Mouse (Mus musculus) MEL (cell line): Measurements from ENCODE around the gene Cdc14b.

Source experiments
- BHLHE40 ChIP-seq: IDR thresholded peaks from 2 replicates; pipeline ENCODE4 v1.6.1; 2012; ENCODE audit warnings: low read depth, mild to moderate bottlenecking, inconsistent platforms, low read length, improper control_type of control experiment, borderline replicate concordance
- CTCF ChIP-seq, 3 experiments: IDR thresholded peaks in 2 of 3; conservative IDR thresholded peaks in 1 of 3; 2 replicates each; pipeline ENCODE4 v1.5.1; 2011 to 2012; ENCODE audit warnings: low read length in 3 of 3, low read depth in 2 of 3, mild to moderate bottlenecking in 2 of 3, improper control_type of control experiment in 1 of 3, inconsistent platforms in 1 of 3, mixed read lengths in 1 of 3, moderate library complexity in 1 of 3; ENCODE audit not compliant: control insufficient read depth in 1 of 3, insufficient read depth in 1 of 3, poor library complexity in 1 of 3, severe bottlenecking in 1 of 3
- EP300 ChIP-seq, 2 experiments: IDR thresholded peaks; 2 replicates each; pipeline ENCODE4 v1.6.1; 2011; ENCODE audit warnings: improper control_type of control experiment in 2 of 2, low read length in 2 of 2, low read depth in 1 of 2, mild to moderate bottlenecking in 1 of 2
- KAT2A ChIP-seq: conservative IDR thresholded peaks from 2 replicates; pipeline ENCODE4 v1.6.1; 2012; ENCODE audit warnings: low read depth, low read length, improper control_type of control experiment, inconsistent platforms
- MAX ChIP-seq: IDR thresholded peaks from 2 replicates; pipeline ENCODE4 v1.6.1; 2011; ENCODE audit warnings: low read length, improper control_type of control experiment
- MAZ ChIP-seq: IDR thresholded peaks from 2 replicates; pipeline ENCODE4 v1.6.1; 2012; ENCODE audit warnings: low read depth, mild to moderate bottlenecking, inconsistent platforms, low read length, improper control_type of control experiment
- POLR2A ChIP-seq, 2 experiments: IDR thresholded peaks; 2 replicates each; pipeline ENCODE4 v1.6.1; 2011 to 2012; ENCODE audit warnings: low read length in 2 of 2, mild to moderate bottlenecking in 2 of 2, control low read depth in 1 of 2, improper control_type of control experiment in 1 of 2, low read depth in 1 of 2, moderate library complexity in 1 of 2; ENCODE audit not compliant: control insufficient read depth in 1 of 2, insufficient read depth in 1 of 2, poor library complexity in 1 of 2
- SIN3A ChIP-seq: IDR thresholded peaks from 2 replicates; pipeline ENCODE4 v1.6.1; 2012; ENCODE audit warnings: low read length, improper control_type of control experiment, inconsistent platforms
- SMC3 ChIP-seq: IDR thresholded peaks from 2 replicates; pipeline ENCODE4 v1.6.1; 2011; ENCODE audit warnings: low read depth, low read length, improper control_type of control experiment
- TCF12 ChIP-seq: IDR thresholded peaks from 2 replicates; pipeline ENCODE4 v1.6.1; 2014; ENCODE audit warnings: low read depth, mild to moderate bottlenecking, inconsistent platforms, low read length, improper control_type of control experiment, moderate library complexity
- USF1 ChIP-seq: IDR thresholded peaks from 2 replicates; pipeline ENCODE4 v1.6.1; 2014; ENCODE audit warnings: low read depth, mild to moderate bottlenecking, inconsistent platforms, low read length, improper control_type of control experiment, moderate library complexity
- ZKSCAN1 ChIP-seq: IDR thresholded peaks from 2 replicates; pipeline ENCODE4 v1.6.1; 2012; ENCODE audit warnings: low read depth, mild to moderate bottlenecking, inconsistent platforms, low read length, improper control_type of control experiment, moderate library complexity
- ZNF384 ChIP-seq: IDR thresholded peaks from 2 replicates; pipeline ENCODE4 v1.6.1; 2012; ENCODE audit warnings: low read depth, mild to moderate bottlenecking, inconsistent platforms, low read length, improper control_type of control experiment

DNA sequence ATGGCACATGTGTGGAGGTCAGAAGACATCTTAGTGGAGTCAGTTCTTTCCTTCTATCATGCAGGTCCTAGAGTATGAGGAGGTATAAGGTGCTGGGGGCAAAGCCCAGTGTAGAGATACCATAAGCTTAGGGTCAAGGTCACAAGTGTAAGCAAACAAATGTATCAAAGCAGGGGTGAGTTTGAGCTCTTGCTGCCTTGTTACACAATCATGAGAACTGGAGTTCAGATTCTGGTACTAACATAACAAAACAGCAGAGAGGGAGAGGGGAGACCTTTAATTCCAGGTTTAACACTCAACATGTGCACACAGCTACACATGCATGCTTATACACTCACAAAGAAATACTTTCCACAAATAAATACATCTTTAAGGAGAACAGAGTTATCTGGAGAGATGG, 32.4 kb downstream of the Cdc14b start:
- no peak for TF ChIP-seq POLR2A (IDR thresholded peaks at IDR 0.05; ENCODE audit: control insufficient read depth in 1 of 2, insufficient read depth in 1 of 2, low read depth in 1 of 2, low read length in 2 of 2, poor library complexity in 1 of 2)
- no peak for TF ChIP-seq MAX
- TF ChIP-seq CTCF (IDR thresholded peaks at IDR 0.05 in 2 of 3, conservative IDR thresholded peaks at IDR 0.05 in 1 of 3; ENCODE audit: control insufficient read depth in 1 of 3, insufficient read depth in 1 of 3, low read depth in 2 of 3, low read length in 3 of 3, poor library complexity in 1 of 3, severe bottlenecking in 1 of 3), result no peak
- TF ChIP-seq EP300 (IDR thresholded peaks at IDR 0.05; ENCODE audit: low read depth in 1 of 2, low read length in 2 of 2), result no peak
- TF ChIP-seq USF1, result no peak
- TF ChIP-seq SMC3, result no peak
- TF ChIP-seq TCF12, result no peak
- TF ChIP-seq ZKSCAN1, result no peak
- TF ChIP-seq ZNF384, result no peak
- no peak for TF ChIP-seq MAZ
- TF ChIP-seq BHLHE40, result no peak
- no peak for TF ChIP-seq KAT2A
- TF ChIP-seq SIN3A, result no peak
